In genomic region chr3:79884305-79884704, GRCm38 (mm10) we compare ENCODE assay signal across 8 mouse cellular contexts. TPM values are rescaled to one million over a fixed set of nuclear protein-coding genes. Genes with fewer than 3 reads are reported as not detected.
DNase-seq lines count a peak whose midpoint lies in the region; ATAC-seq and TF ChIP-seq lines count a peak whose summit lies in the region.

Gene Fam198b, plus strand, starts transcription at chr3:79884533.

- no peak within 1 kb of the TSS for H3K9ac ChIP-seq in kidney, postnatal 0 days (ENCODE audit: low read depth, low read length)
- H3K9ac ChIP-seq in liver, embryonic 12.5 days, result no peak within 1 kb of the TSS

- no peaks in the 10 kb centered on the region for H3K27me3 ChIP-seq in kidney, postnatal 0 days (ENCODE audit: insufficient read depth, low read length)
- no peaks in the 10 kb centered on the region for H3K27me3 ChIP-seq in heart, embryonic 10.5 days (ENCODE audit: insufficient read depth, poor library complexity, severe bottlenecking)
- peaks cover 11% of the 10 kb centered on the region for H3K27me3 ChIP-seq in liver, embryonic 12.5 days (replicated peaks)

- H3K9me3 ChIP-seq in kidney, postnatal 0 days (replicated peaks; ENCODE audit: low read length), result no peaks in the 10 kb centered on the region
- H3K9me3 ChIP-seq in heart, embryonic 10.5 days, result no peaks in the 10 kb centered on the region
- no peaks in the 10 kb centered on the region for H3K9me3 ChIP-seq in liver, embryonic 12.5 days (replicated peaks)

- 34% methylated on average over 5 of the region's 5 CpGs for WGBS in kidney, postnatal 0 days
- WGBS in heart, embryonic 10.5 days, result 27% methylated on average over 5 of the region's 5 CpGs
- WGBS in liver, embryonic 12.5 days (ENCODE audit: insufficient replicate concordance), result 34% methylated on average over 5 of the region's 5 CpGs

- no peak for DNase-seq in kidney, postnatal 0 days (ENCODE audit: low spot score)
- no peak for DNase-seq in kidney, adult 9 months
- DNase-seq in R1 (ENCODE audit: low read depth, low spot score), result peak; percentile 43
- DNase-seq in heart, embryonic 10.5 days (ENCODE audit: low spot score), result peak; percentile 78
- no peak for DNase-seq in right cerebral cortex, postnatal 36 days (ENCODE audit: low spot score in 2 of 2)

- no peaks in the 10 kb centered on the region for H3K36me3 ChIP-seq in kidney, postnatal 0 days (ENCODE audit: insufficient read depth, low read length)
- H3K36me3 ChIP-seq in heart, embryonic 10.5 days, result peaks cover 6% of the 10 kb centered on the region; the same call in 1 of the 2 replicates
- no peaks in the 10 kb centered on the region for H3K36me3 ChIP-seq in liver, embryonic 12.5 days

- no peak for TF ChIP-seq CTCF in kidney, postnatal 0 days (IDR thresholded peaks at IDR 0.05; ENCODE audit: low read depth)

- no peak for ATAC-seq in kidney, postnatal 0 days (replicated peaks; ENCODE audit: low FRiP score, low read depth)
- ATAC-seq in liver, embryonic 12.5 days, result no peak
- no peak for ATAC-seq in cerebellum, adult (ENCODE audit: insufficient number of reproducible peaks, low FRiP score, low TSS enrichment)
- ATAC-seq in frontal cortex, adult (ENCODE audit: low TSS enrichment), result no peak

- H3K4me2 ChIP-seq in kidney, postnatal 0 days (ENCODE audit: low read length), result peak within 1 kb of the TSS; percentile 59
- peak within 1 kb of the TSS; percentile 41 for H3K4me2 ChIP-seq in liver, embryonic 12.5 days

- no peak within 1 kb of the TSS; the same call in 1 of the 2 replicates for H3K27ac ChIP-seq in kidney, postnatal 0 days
- H3K27ac ChIP-seq in heart, embryonic 10.5 days, result peak within 1 kb of the TSS; percentile 93
- H3K27ac ChIP-seq in liver, embryonic 12.5 days, result no peak within 1 kb of the TSS

- peak within 1 kb of the TSS; percentile 18; the same call in 1 of the 2 replicates for H3K4me3 ChIP-seq in kidney, postnatal 0 days (replicated peaks; ENCODE audit: low read depth, low read length)
- H3K4me3 ChIP-seq in heart, embryonic 10.5 days, result peak within 1 kb of the TSS; percentile 58
- 0 out of 2 replicates have a peak within 1 kb of the TSS, but pooled peaks have one; percentile 18 for H3K4me3 ChIP-seq in liver, embryonic 12.5 days

- 0 out of 2 replicates have a peak, but pooled peaks cover 11% of the 10 kb centered on the region for H3K4me1 ChIP-seq in kidney, postnatal 0 days (replicated peaks; ENCODE audit: insufficient read depth, low read length)
- peaks cover 30% of the 10 kb centered on the region for H3K4me1 ChIP-seq in heart, embryonic 10.5 days
- peaks cover 13% of the 10 kb centered on the region for H3K4me1 ChIP-seq in liver, embryonic 12.5 days

RNA-seq across cellular contexts. Expression of gene Fam198b, which starts in this region (rescaled TPM):
- polyA plus RNA-seq in kidney, postnatal 0 days (2015; fragmentation: Nextera tagmentation; extraction: Ambion mirVana), result 7.4 and 8.8 TPM in 2 replicates
- 30.6 and 44.7 TPM in 2 replicates for polyA plus RNA-seq in heart, embryonic 10.5 days (2016; fragmentation: Nextera tagmentation; extraction: Ambion mirVana)
- polyA plus RNA-seq in liver, embryonic 12.5 days (2016; fragmentation: Nextera tagmentation; extraction: Ambion mirVana), result 3.9 and 4.2 TPM in 2 replicates

Comparison
In these comparisons a context has a peak if more than half of its experiments do, and no peak if none do; other contexts are left out.
1. DNase-seq: peak in R1 (single experiment) and heart, embryonic 10.5 days (single experiment); none in kidney, postnatal 0 days (single experiment), kidney, adult 9 months (single experiment) and right cerebral cortex, postnatal 36 days (0 of 2).
2. Peak in every context shown above with its lines, with median percentiles within 50 percentile points of each other: H3K4me3 ChIP-seq.